Mouse (Mus musculus) layer of hippocampus, postnatal 14 days (tissue): ENCODE results near the gene Otub1. TPM values are rescaled to one million over a fixed set of nuclear protein-coding genes. Genes with fewer than 3 reads are reported as not detected.
A peak's percentile ranks its signal among the peaks of the same experiment; 100 is the strongest.

ENCODE experiments used
- DNase-seq, 2 experiments: peaks; one replicate each; pipeline ENCODE4 v3.0.0; 2021 to 2022; ENCODE audit warnings: low spot score in 2 of 2, mixed read lengths in 1 of 2
- total RNA-seq, 2 experiments: library from RNA; stranded (reverse); gene quantifications; 2 replicates each; pipeline ENCODE4 v1.2.3; 2021

The Otub1 gene
- total RNA-seq, 2 experiments from 2014 or later, result 278 to 289 TPM

GRCm38 (mm10) chr19:7177804-7178511, 28.2 kb downstream of the Otub1 start:
- no peak for DNase-seq

GRCm38 (mm10) chr19:7176041-7176696, 29.9 kb downstream of the Otub1 start:
- DNase-seq, result no peak

- DNase-seq, result peak in 1 of 2 experiments; percentile 43
These were observed 33.9 kb downstream of the Otub1 start for GRCm38 (mm10) chr19:7172051-7172866.

GRCm38 (mm10) chr19:7171447-7171846, 34.7 kb downstream of the Otub1 start:
- DNase-seq, result no peak

- DNase-seq, result no peak
These were observed 35.2 kb downstream of the Otub1 start for GRCm38 (mm10) chr19:7170916-7171315.

- no peak for DNase-seq
These were observed 37.7 kb downstream of the Otub1 start for GRCm38 (mm10) chr19:7168423-7168822.

GRCm38 (mm10) chr19:7166767-7167166, 39.3 kb downstream of the Otub1 start:
- DNase-seq, result no peak

GRCm38 (mm10) chr19:7166200-7166711, 39.9 kb downstream of the Otub1 start:
- no peak for DNase-seq

GRCm38 (mm10) chr19:7165509-7166199, 40.5 kb downstream of the Otub1 start:
- DNase-seq, result no peak

- DNase-seq, result no peak
These were observed 41.2 kb downstream of the Otub1 start for GRCm38 (mm10) chr19:7164820-7165323.

GRCm38 (mm10) chr19:7164238-7164637, 41.9 kb downstream of the Otub1 start:
- no peak for DNase-seq

GRCm38 (mm10) chr19:7161064-7161463, 45.1 kb downstream of the Otub1 start:
- DNase-seq, result no peak

GRCm38 (mm10) chr19:7160151-7160906, 45.8 kb downstream of the Otub1 start:
- peak in 1 of 2 experiments; percentile 60 for DNase-seq

- DNase-seq, result no peak
These were observed 48.4 kb downstream of the Otub1 start for GRCm38 (mm10) chr19:7157734-7158133.

GRCm38 (mm10) chr19:7155196-7155595, 50.9 kb downstream of the Otub1 start:
- DNase-seq, result peak in 1 of 2 experiments; percentile 60

- no peak for DNase-seq
These were observed 52.9 kb downstream of the Otub1 start for GRCm38 (mm10) chr19:7153232-7153631.

GRCm38 (mm10) chr19:7151927-7152653, 54.0 kb downstream of the Otub1 start:
- DNase-seq, result no peak

GRCm38 (mm10) chr19:7151300-7151926, 54.7 kb downstream of the Otub1 start:
- DNase-seq, result no peak

GRCm38 (mm10) chr19:7149158-7149685, 56.9 kb downstream of the Otub1 start:
- no peak for DNase-seq
